In the genomic region with DNA sequence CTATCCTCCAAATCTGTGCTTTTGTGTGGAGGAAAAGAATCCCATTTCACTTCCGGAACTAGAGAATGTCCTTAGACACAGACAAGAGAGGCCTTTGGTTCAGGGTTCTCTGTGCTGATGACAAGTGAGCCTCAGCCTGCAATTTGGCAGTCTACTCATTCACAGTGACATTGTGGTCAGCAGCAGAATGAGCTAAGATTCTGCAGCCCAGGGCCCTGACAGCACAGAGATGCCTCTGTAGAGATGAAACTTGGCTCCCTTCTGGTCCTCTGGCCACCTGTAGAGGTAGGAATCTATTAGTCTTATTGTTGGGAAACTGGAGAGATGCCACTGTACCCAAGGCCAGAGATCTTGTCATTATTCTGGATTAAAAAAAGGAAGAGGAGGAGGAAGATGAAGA, we compare ENCODE assay signal across 31 mouse cellular contexts.
"Had no signal": no experiment of that assay in that cellular context is flagged by ENCODE, and none has a peak within 500 bp of the region (broad histone marks: within the 10 kb centered on the region; RNA-seq: fewer than 3 reads in every experiment).

No protein-coding gene starts in this region.

- ATAC-seq: liver, embryonic 12.5 days; lung, postnatal 0 days; midbrain, embryonic 13.5 days; midbrain, embryonic 15.5 days; midbrain, embryonic 16.5 days had no signal

- H3K27ac ChIP-seq: left cerebral cortex, adult 2 months; limb, embryonic 12.5 days; limb, embryonic 13.5 days; limb, embryonic 15.5 days; liver, embryonic 12.5 days; liver, embryonic 13.5 days; liver, embryonic 14.5 days; liver, embryonic 15.5 days; lung, embryonic 15.5 days; macrophage; midbrain, embryonic 10.5 days; midbrain, embryonic 12.5 days; midbrain, embryonic 13.5 days; midbrain, embryonic 15.5 days had no signal

- H3K4me3 ChIP-seq: left cerebral cortex, adult 2 months; limb, embryonic 12.5 days; limb, embryonic 13.5 days; limb, embryonic 15.5 days; liver, embryonic 12.5 days; liver, embryonic 13.5 days; liver, embryonic 15.5 days; lung, embryonic 15.5 days; megakaryocyte, embryonic 14.5 days; midbrain, embryonic 10.5 days; midbrain, embryonic 12.5 days; midbrain, embryonic 13.5 days; midbrain, embryonic 15.5 days; myocyte had no signal

- H3K9me3 ChIP-seq: limb, embryonic 12.5 days; limb, embryonic 13.5 days; limb, embryonic 15.5 days; liver, embryonic 12.5 days; liver, embryonic 13.5 days; liver, embryonic 15.5 days; lung, embryonic 15.5 days; megakaryocyte, embryonic 14.5 days; midbrain, embryonic 10.5 days; midbrain, embryonic 12.5 days; midbrain, embryonic 13.5 days; midbrain, embryonic 15.5 days had no signal

- DNase-seq: left cerebral cortex, postnatal 4 days; liver; liver, embryonic 13.5 days; liver, postnatal 0 days; lung, adult 18-20 months; lung, adult 2 months; lung, embryonic 14.5 days; lung, postnatal 10 days; lung, postnatal 14 days; lung, postnatal 36 days; lung, postnatal 4 days; midbrain, embryonic 14.5 days had no signal

- H3K4me1 ChIP-seq: limb, embryonic 12.5 days; limb, embryonic 13.5 days; limb, embryonic 15.5 days; liver, embryonic 12.5 days; liver, embryonic 13.5 days; liver, embryonic 15.5 days; megakaryocyte, embryonic 14.5 days; midbrain, embryonic 12.5 days; midbrain, embryonic 13.5 days; midbrain, embryonic 15.5 days had no signal

- H3K4me2 ChIP-seq: limb, embryonic 12.5 days; limb, embryonic 13.5 days; limb, embryonic 15.5 days; liver, embryonic 11.5 days; liver, embryonic 12.5 days; liver, embryonic 13.5 days; liver, embryonic 15.5 days; lung, embryonic 14.5 days; lung, embryonic 15.5 days; midbrain, embryonic 11.5 days; midbrain, embryonic 12.5 days; midbrain, embryonic 13.5 days; midbrain, embryonic 15.5 days had no signal

- H3K27me3 ChIP-seq: limb, embryonic 12.5 days; limb, embryonic 13.5 days; limb, embryonic 15.5 days; liver, embryonic 12.5 days; liver, embryonic 13.5 days; liver, embryonic 15.5 days; lung, embryonic 15.5 days; megakaryocyte, embryonic 14.5 days; midbrain, embryonic 12.5 days; midbrain, embryonic 13.5 days; midbrain, embryonic 15.5 days had no signal

- H3K36me3 ChIP-seq: limb, embryonic 12.5 days; limb, embryonic 13.5 days; limb, embryonic 15.5 days; liver, embryonic 12.5 days; liver, embryonic 13.5 days; liver, embryonic 15.5 days; lung, embryonic 15.5 days; midbrain, embryonic 10.5 days; midbrain, embryonic 12.5 days; midbrain, embryonic 13.5 days; midbrain, embryonic 15.5 days had no signal

- H3K9ac ChIP-seq: limb, embryonic 12.5 days; limb, embryonic 13.5 days; limb, embryonic 15.5 days; liver, embryonic 12.5 days; liver, embryonic 13.5 days; liver, embryonic 14.5 days; liver, embryonic 15.5 days; liver, postnatal 0 days; lung, embryonic 14.5 days; lung, embryonic 15.5 days; midbrain, embryonic 12.5 days; midbrain, embryonic 13.5 days; midbrain, embryonic 15.5 days had no signal
